Mouse (Mus musculus) macrophage (primary cell): ENCODE data around the gene 9030612E09Rik. TPM values are rescaled to one million over a fixed set of nuclear protein-coding genes. Genes with fewer than 3 reads are reported as not detected.

ENCODE experiments used
- H3K27ac ChIP-seq: fragments of 350-480 bp; formaldehyde crosslinking; 2 replicates; pipeline ENCODE4 v1.9.0; 2021
- H3K36me3 ChIP-seq: fragments of 350-480 bp; formaldehyde crosslinking; 2 replicates; pipeline ENCODE4 v1.9.0; 2021; ENCODE audit errors: inconsistent target
- H3K4me3 ChIP-seq: fragments of 350-480 bp; formaldehyde crosslinking; 2 replicates; pipeline ENCODE4 v1.9.0; 2021; ENCODE audit errors: inconsistent target
- H3K79me2 ChIP-seq: fragments of 350-480 bp; formaldehyde crosslinking; 2 replicates; pipeline ENCODE4 v1.9.0; 2021; ENCODE audit errors: inconsistent target
- WGBS: methylation state at CpG from one replicate; pipeline ENCODE4 v1.1.7; 2026; ENCODE audit warnings: inconsistent platforms; ENCODE audit not compliant: missing documents; 5-methylcytosine and 5-hydroxymethylcytosine counted together
- polyA plus RNA-seq: library from polyadenylated mRNA; stranded (reverse); fragments of 250-400 nt; gene quantifications from 3 replicates; pipeline ENCODE4 v1.2.4, GENCODE M21; 2018; ENCODE audit warnings: inconsistent platforms

Gene 9030612E09Rik
- polyA plus RNA-seq, 1 experiment from 2014 or later: not detected

DNA sequence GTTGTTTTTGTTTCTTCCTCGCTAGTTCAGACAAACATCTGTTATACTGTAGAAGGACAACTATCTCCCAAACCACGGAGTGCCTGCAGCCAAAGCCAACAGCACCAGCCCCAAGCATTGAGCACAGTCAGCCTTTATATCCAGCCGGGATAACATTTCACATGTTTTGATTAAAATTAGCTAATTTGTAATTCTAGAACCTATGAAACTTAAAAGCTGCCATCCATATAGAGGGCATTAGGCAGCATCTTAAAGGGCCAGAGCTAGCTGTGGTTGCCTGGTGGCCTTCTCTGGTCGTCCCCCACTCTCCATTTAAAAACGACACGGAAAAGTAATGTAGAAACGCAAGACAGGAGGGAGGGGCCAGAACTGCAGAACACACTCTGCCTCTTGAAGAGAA is 2.4 kb upstream of the 9030612E09Rik start:
- Histone ChIP-seq H3K4me3 (no peak overlapping the region), H3K79me2 (no peaks in the 10 kb centered on the region), H3K36me3 (no peaks in the 10 kb centered on the region), H3K27ac (no peak overlapping the region)
- 13% methylated on average over 7 of the region's 7 CpGs for WGBS

DNA sequence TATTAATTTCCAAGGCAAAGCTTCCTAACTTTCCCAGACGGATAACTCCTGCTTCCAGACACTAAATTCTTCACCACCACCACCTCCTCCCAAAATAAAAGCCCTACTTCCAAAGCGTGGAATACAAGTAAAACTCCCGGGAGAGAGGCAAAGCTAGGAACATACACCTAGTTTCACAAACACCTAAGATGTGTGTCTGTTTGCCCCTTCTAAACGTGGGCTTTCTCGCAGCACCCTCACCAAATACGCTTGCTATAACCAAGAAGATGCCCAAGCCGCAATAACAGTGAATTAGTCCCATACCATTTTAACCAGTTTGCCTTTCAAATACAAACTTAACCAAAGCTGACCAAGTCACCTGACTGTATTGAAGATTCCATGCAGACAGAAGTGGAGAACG is 1.9 kb upstream of the 9030612E09Rik start:
- WGBS: 10% methylated on average over 8 of the region's 8 CpGs

DNA sequence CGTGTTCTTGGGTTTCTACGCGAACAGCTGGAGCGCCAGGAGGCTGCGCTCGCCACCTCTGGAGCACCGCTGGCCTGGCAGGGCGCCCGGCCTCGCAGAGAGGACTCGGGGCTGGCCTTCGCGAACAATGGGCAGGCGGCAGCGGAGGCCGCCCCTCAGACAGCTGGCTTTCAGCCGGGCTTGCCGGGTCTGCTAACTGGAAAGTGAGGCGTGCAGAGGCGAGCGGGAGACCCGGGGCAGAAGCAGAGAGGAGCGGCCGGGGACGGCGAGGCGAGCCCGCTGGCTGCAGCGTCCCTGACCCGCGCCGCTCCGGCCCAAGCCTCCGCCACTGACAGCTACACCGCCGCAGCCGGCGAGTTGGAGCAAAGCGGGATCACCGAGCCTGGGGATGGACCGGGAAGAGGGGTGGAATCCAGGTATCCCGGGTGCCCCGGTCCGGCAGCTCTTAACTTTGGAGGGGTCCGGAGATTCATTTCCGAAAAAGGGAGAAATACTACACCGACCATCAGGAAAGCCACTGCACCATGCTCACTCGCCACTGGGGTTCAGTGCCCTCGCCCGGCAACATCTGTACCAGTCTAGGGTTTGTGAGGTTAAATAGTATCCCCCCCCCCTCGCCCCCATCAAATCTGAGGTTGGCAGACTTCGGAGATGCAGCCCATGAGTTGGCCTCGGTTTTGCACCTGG is 1.2 kb upstream of the 9030612E09Rik start:
- WGBS: 2% methylated on average over 51 of the region's 53 CpGs
- H3K4me3 ChIP-seq: no peak overlapping the region

More for the DNA sequence above, 1.9 kb upstream of the 9030612E09Rik start:
- Histone ChIP-seq H3K36me3 (no peaks in the 10 kb centered on the region), H3K27ac (no peak overlapping the region), H3K79me2 (no peaks in the 10 kb centered on the region), H3K4me3 (no peak overlapping the region)

DNA sequence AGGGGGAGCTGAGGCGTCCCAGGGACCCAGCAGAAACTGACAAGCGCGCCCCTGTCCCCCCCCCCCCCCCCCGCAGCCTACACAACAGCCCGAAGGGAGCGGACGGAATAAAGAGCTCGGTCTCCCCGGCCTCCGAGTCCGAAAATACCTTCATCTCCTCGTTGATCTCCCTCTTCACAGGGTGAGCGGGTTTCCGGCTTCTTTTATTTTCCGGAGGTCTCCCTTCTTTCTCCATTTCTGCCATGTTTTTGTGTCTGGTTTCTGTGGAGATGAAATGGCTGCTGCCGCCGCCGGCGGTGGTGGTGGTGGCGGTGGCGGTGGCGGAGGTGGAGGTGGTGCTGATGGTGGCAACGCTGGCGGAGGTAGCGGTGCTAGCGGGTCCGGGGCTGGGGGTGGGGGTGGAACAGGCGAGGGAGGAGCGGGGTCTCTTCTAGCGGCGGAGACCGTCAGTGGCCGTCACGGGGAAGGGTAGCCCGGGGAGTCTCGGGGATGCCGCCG is 627 bp upstream of the 9030612E09Rik start:
- no peak overlapping the region for H3K4me3 ChIP-seq
- H3K27ac ChIP-seq: no peak overlapping the region
- H3K79me2 ChIP-seq: no peaks in the 10 kb centered on the region
- H3K36me3 ChIP-seq: no peaks in the 10 kb centered on the region
- 1% methylated on average over 19 of the region's 38 CpGs for whole genome bisulfite sequencing

More for the DNA sequence above, 1.2 kb upstream of the 9030612E09Rik start:
- Histone ChIP-seq H3K79me2 (no peaks in the 10 kb centered on the region), H3K27ac (no peak overlapping the region), H3K36me3 (no peaks in the 10 kb centered on the region)

DNA sequence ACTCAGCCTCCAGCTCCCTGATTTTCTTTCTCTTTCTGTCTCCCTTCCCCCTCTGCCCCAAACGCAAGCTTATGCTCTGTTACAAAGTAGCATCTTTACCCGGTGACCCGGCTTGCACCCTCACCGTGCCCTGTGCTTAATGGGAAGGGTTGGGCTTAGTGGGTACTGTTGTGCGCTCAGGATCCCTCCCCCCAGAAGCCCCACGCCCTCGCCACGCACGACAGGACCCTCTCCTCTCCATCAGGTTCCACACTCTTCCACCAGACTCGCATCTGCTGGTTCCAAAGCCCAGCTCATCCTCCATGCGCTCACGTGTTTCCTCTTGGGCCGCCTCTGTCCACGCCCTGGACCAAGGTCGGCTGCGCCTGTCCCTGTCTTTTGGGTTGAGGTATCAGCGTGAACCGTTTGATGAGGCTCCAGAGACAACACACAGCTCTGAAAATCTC is 675 bp downstream of the 9030612E09Rik start:
- H3K27ac ChIP-seq: no peak overlapping the region
- no peaks in the 10 kb centered on the region for H3K79me2 ChIP-seq
- WGBS: 4% methylated on average over 18 of the region's 18 CpGs
- no peaks in the 10 kb centered on the region for H3K36me3 ChIP-seq
- H3K4me3 ChIP-seq: no peak overlapping the region

DNA sequence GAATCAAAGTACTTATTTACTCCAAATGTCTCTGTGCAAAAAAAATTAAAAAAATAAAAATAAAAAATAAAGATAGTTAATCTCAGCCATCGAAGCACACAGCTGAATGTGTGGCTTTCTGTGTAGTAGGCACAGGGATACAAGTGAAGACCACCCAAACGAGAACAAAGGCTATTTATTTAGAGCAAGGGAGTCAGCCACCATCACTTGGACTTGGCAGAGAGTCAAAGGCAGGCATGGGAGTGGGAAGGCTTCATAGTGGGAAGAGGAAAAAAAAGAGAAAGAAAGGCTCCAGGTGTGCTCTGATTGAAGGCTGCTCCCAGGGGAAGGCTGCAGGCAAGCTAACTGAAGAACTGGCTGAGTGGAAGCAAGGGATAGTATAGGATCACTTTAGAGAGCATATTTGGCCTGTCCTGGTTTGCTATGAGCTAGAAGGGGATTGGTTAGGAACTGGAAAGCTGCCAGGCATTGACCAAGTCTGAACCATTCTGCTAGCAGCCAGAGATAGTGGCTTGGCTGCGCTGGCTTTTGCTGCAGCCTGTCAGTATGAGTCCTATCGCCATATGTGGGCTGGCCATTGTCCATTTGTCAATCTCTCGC is 5.9 kb downstream of the 9030612E09Rik start:
- Histone ChIP-seq H3K4me3 (no peak overlapping the region), H3K27ac (no peak overlapping the region), H3K79me2 (no peaks in the 10 kb centered on the region), H3K36me3 (no peaks in the 10 kb centered on the region)
- 89% methylated on average over 5 of the region's 5 CpGs for WGBS

DNA sequence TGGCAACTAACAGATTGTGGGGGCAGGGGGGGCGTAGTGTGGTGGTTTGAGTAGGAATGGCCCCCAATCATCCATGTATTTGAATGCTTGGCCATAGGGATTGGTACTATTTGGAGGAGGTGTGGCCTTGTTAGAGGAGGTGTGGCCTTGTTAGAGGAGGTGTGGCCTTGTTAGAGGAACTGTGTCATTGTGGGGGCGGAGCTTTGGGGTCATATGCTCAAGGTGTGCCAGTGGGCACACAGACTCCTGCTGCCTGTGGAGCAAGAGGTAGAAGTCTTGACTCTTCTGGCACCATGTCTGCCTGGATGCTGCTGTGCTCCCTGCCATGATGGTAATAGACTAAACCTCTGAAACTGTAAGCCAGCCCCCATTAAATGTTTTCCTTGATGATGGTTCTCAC is 25.7 kb downstream of the 9030612E09Rik start:
- H3K27ac ChIP-seq: no peak overlapping the region
- 91% methylated on average over 2 of the region's 2 CpGs for whole genome bisulfite sequencing
- H3K36me3 ChIP-seq: no peaks in the 10 kb centered on the region

DNA sequence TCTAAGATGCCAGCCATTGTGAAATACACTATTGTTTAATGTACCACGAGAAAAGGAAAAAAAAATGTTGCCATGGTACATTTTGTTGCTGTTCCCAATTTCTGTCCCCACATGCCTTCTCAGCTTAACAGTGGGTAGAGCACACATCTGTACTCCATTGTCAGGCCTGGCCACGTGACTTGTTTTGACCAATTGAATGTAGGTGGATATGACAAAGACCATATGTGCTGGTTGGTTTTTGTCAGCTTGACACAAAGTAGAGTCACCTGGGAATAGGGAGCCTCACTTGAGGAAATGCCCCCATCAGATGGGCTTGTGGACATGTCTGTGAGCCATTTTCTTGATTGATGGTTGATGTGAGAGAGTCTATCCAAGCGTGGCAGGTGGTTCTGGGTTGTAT is 29.4 kb downstream of the 9030612E09Rik start:
- Histone ChIP-seq H3K27ac (no peak overlapping the region), H3K36me3 (no peaks in the 10 kb centered on the region), H3K79me2 (no peaks in the 10 kb centered on the region), H3K4me3 (no peak overlapping the region)
- WGBS: 95% methylated on average over 3 of the region's 3 CpGs

More for the DNA sequence above, 25.7 kb downstream of the 9030612E09Rik start:
- no peak overlapping the region for H3K4me3 ChIP-seq
- H3K79me2 ChIP-seq: no peaks in the 10 kb centered on the region

DNA sequence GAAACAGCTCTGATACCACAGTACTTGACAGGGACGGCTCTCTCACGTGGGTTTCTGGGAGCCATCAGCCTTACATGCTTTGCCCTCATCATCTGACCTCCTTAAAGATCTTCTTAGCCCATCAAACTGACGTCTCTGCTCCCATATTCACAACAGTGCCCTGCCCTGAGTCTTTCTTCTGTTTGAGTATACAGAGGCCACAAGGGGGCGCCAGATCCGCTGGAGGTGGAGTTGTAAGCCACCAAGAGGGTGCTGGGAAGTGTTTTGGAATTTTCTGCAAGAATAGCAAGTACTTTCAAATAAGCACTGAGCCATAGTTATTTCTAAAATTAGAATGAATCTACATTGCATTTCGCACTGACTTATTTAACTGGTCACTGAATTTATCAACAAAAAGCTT is 37.4 kb downstream of the 9030612E09Rik start:
- WGBS: 52% methylated on average over 6 of the region's 6 CpGs
- Histone ChIP-seq H3K27ac (no peak overlapping the region), H3K79me2 (no peaks in the 10 kb centered on the region)

DNA sequence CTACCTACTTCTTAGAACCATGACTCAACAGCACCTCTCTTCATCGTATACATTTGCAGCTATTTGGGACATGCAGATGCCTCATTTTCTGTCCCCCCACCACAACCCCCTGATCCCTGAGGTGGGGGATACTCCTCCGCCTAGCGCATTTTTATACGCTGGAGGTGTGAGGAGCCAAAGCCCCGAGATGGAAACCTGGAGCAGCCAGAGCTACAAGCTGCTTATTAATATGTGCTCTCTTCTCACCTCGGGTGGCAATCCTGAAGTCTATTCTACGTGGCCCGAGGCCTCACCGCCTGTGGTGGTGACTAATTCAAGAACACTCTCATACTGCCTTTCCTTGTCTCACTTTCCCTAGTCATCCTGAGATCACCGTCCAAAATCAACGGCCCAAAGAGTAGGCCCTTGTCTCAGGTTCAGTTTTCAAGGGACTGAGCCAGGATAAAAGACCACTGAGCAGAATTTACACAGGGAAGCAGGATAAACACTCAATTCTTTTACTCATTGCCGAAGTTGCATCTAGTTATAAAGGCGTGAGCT is 42.9 kb downstream of the 9030612E09Rik start:
- 91% methylated on average over 10 of the region's 13 CpGs for WGBS

More for the DNA sequence above, 37.4 kb downstream of the 9030612E09Rik start:
- Histone ChIP-seq H3K36me3 (no peaks in the 10 kb centered on the region), H3K4me3 (no peak overlapping the region)

DNA sequence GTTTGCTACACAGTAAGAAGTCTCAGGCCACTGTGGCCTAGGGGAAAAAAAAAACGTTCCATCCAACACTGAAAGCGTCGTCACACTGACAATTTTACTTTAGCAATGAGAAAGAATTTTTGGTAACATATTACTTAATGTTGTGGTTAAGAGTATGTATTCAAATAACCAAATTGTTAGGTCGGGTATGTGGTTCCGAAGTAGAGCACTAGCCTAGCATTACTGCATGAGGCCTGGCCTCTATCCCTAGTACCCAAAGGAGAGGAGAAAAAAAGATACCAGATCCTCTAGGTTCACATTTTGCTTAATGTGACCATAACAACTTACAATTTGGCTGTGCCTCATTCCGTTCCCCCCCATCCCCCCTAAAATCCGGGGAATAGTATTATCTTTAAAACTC is 46.0 kb downstream of the 9030612E09Rik start:
- H3K4me3 ChIP-seq: peak overlapping the region; percentile 95
- H3K79me2 ChIP-seq: peaks cover 25% of the 10 kb centered on the region; the same call in 1 of the 2 replicates
- peak overlapping the region; percentile 51 for H3K27ac ChIP-seq
- no peaks in the 10 kb centered on the region for H3K36me3 ChIP-seq
- 3% methylated on average over 7 of the region's 7 CpGs for WGBS

More for the DNA sequence above, 42.9 kb downstream of the 9030612E09Rik start:
- no peak overlapping the region for H3K27ac ChIP-seq
- H3K4me3 ChIP-seq: no peak overlapping the region
- H3K36me3 ChIP-seq: no peaks in the 10 kb centered on the region
- peaks cover 20% of the 10 kb centered on the region; the same call in 1 of the 2 replicates for H3K79me2 ChIP-seq

DNA sequence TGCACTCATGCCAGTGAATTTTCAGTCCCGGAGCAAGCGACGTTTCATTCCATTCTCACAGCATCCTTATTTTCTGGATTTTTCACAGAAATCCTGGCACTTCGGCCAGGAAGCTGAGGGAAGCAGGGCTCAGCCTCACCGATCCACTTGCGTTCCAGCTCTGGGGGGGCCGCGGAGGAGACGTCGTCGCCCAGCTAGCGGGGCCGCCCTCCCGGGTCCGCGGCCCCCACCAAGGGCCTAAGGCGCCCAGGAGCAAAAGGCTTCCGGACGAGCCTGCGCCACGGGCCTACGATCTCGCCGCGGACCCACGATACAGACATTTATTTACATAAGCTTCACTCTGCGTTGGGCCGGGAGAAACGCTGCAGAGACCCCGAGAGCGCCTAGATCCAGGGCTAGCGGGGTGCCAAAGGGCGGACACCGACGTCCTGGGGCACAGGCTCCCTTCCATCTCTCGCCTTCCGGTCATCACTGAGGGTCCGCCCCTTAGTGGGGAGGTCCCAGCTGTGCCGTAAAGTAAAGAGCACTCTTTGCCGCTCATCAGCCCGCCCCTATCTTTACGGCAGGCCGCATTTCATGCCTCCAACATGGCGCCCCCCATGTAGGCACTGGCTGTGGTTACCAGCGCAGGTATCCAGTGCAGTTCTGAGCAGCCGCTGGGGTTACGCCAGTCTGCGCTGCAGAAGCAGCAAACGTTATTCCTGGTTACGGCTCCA is 46.6 kb downstream of the 9030612E09Rik start, which contains the start of gene Pdss2:
Pdss2 (plus strand) TSS at position 577 of the 716 bp plus-strand sequence.
- Histone ChIP-seq H3K27ac (peak within 1 kb of the TSS; percentile 51), H3K79me2 (peaks cover 25% of the 10 kb centered on the region; the same call in 1 of the 2 replicates), H3K36me3 (no peaks in the 10 kb centered on the region), H3K4me3 (peak within 1 kb of the TSS; percentile 95)
- under 1% methylated on average over 50 of the region's 50 CpGs for WGBS

DNA sequence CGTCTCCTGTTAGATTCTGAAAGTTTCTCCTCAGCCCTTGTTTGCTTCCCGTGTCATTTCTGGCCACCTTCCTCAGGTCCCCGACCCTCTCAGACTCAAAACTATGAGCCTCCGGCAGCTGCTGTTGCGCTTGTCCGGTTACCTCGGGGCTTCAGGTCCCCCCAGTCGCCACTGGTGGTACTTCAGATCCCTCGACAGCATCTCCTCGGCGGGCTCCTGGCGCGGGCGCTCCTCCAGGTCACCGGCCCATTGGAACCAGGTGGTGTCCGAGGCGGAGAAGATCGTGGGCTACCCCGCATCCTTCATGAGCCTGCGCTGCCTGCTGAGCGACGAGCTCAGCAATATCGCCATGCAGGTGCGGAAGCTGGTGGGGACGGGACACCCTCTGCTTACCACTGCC is 47.2 kb downstream of the 9030612E09Rik start:
- WGBS: under 1% methylated on average over 25 of the region's 25 CpGs
- H3K27ac ChIP-seq: peak overlapping the region; percentile 51
- peak overlapping the region; percentile 95 for H3K4me3 ChIP-seq
- no peaks in the 10 kb centered on the region for H3K36me3 ChIP-seq
- H3K79me2 ChIP-seq: peaks cover 25% of the 10 kb centered on the region; the same call in 1 of the 2 replicates

DNA sequence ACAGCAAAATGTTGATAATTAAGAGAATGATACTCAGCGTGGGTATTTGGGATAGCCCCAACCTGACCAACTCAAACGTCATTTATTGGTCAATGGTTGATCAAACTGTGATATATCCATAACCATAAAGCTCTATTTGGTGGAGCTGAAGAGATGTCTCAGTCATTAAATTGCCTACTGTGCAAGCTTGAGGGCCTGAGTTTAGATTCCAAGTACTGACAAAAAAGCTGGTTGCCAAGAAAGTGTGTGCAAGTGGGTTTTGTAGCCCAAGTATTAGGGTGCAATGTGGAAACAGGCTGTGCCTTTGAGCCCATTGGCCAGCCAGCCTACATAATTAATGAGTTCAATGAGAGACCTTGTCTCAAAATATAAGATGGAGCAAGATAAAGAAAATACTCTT is 48.9 kb downstream of the 9030612E09Rik start:
- WGBS: 100% methylated on average over 2 of the region's 2 CpGs
- H3K27ac ChIP-seq: no peak overlapping the region
- no peaks in the 10 kb centered on the region for H3K36me3 ChIP-seq
- peaks cover 25% of the 10 kb centered on the region; the same call in 1 of the 2 replicates for H3K79me2 ChIP-seq
- no peak overlapping the region for H3K4me3 ChIP-seq
